Mouse (Mus musculus) left cerebral cortex, postnatal 36 days (tissue): ENCODE measurements around the gene Txnrd1. TPM values are rescaled to one million over a fixed set of nuclear protein-coding genes. Genes with fewer than 3 reads are reported as not detected.

Source experiments
- total RNA-seq, 2 experiments: library from RNA; stranded (reverse); gene quantifications; 2 replicates each; pipeline ENCODE4 v1.2.3; 2021

The Txnrd1 gene
- total RNA-seq, 2 experiments from 2014 or later, result 43.0 to 50.9 TPM

Other genes starting within 250 kb of the Txnrd1 start
- 10 to 100 TPM; 18.8 to 19.3 TPM for gene 1190007I07Rik, start 210.7 kb upstream of the Txnrd1 start, total RNA-seq
- gene Tdg, start 204.1 kb upstream of the Txnrd1 start, total RNA-seq, result 10 to 100 TPM; 44.4 to 52.1 TPM
- gene Glt8d2, start 143.3 kb upstream of the Txnrd1 start, total RNA-seq, result 10 to 100 TPM; 18.2 to 20.7 TPM
- gene Hcfc2, start 137.8 kb upstream of the Txnrd1 start, total RNA-seq, result 10 to 100 TPM; 36.7 to 41.2 TPM
- 10 to 100 TPM; 57.0 to 61.9 TPM for gene Nfyb, start 69.8 kb upstream of the Txnrd1 start, total RNA-seq
- 1 to 10 TPM; 1.5 to 3.0 TPM for gene Eid3, start 32.7 kb downstream of the Txnrd1 start, total RNA-seq
- 10 to 100 TPM; 29.9 to 33.3 TPM for gene Chst11, start 151.5 kb downstream of the Txnrd1 start, total RNA-seq